28 mouse cellular contexts compared by ENCODE assay signal in the genomic region with DNA sequence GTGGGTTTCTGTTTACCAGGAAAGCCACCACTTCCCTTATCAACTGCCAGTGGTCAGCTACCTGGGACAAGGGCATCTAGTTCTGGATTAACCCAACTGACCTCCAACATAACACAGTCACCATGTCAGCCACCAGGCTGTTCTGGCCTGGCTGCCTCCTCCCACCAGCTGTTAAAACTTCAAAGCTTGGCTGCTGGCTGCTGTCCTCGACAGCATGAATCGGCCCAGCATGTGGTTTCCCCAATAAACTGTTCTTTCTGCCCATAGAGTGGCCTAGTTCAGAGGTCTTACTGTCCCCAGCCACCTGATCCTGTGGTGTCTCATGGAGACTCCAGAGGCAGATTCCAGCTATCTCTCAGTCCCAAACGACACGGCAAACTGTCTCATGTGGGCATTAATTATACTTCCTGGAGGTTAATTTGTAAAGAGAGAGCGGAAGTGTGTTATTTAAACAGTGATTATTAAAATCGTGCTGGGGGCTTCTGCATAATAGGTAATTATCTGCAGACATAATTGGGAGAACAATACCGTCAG.
DNase-seq lines count a peak whose midpoint lies in the region; ATAC-seq lines count a peak whose summit lies in the region.
"Had no signal": no experiment of that assay in that cellular context is flagged by ENCODE, and none has a peak within 500 bp of the region (broad histone marks: within the 10 kb centered on the region; RNA-seq: fewer than 3 reads in every experiment).

No protein-coding gene starts in this region.

- H3K27me3 ChIP-seq in hindbrain, embryonic 10.5 days (ENCODE audit: insufficient read depth, poor library complexity, severe bottlenecking): peaks cover 10% of the 10 kb centered on the region; the same call in 1 of the 2 replicates
- H3K27me3 ChIP-seq in hindbrain, embryonic 14.5 days (ENCODE audit: control insufficient read depth, insufficient read depth, low read length): no peaks in the 10 kb centered on the region
- H3K27me3 ChIP-seq in midbrain, embryonic 14.5 days (ENCODE audit: control insufficient read depth, insufficient read depth, low read length): no peaks in the 10 kb centered on the region
- H3K27me3 ChIP-seq in midbrain, embryonic 15.5 days (replicated peaks): no peaks in the 10 kb centered on the region
- H3K27me3 ChIP-seq: heart, embryonic 15.5 days had no signal

- no peaks in the 10 kb centered on the region for H3K9me3 ChIP-seq in hindbrain, embryonic 10.5 days
- no peaks in the 10 kb centered on the region for H3K9me3 ChIP-seq in hindbrain, embryonic 14.5 days (ENCODE audit: control insufficient read depth, low read length)
- H3K9me3 ChIP-seq in midbrain, embryonic 14.5 days (ENCODE audit: control insufficient read depth, low read length): no peaks in the 10 kb centered on the region
- no peaks in the 10 kb centered on the region for H3K9me3 ChIP-seq in midbrain, embryonic 15.5 days
- H3K9me3 ChIP-seq: forebrain, embryonic 13.5 days; heart, embryonic 15.5 days; kidney, embryonic 15.5 days had no signal

- WGBS in hindbrain, embryonic 10.5 days: 45% methylated on average over 7 of the region's 7 CpGs
- 18% methylated on average over 7 of the region's 7 CpGs for WGBS in hindbrain, embryonic 14.5 days
- WGBS in midbrain, embryonic 14.5 days: 15% methylated on average over 7 of the region's 7 CpGs
- WGBS in midbrain, embryonic 15.5 days: 15% methylated on average over 7 of the region's 7 CpGs

- H3K27ac ChIP-seq in hindbrain, embryonic 10.5 days: 0 out of 2 replicates have a peak overlapping the region, but pooled peaks have one; percentile 29
- H3K27ac ChIP-seq in hindbrain, embryonic 14.5 days: no peak overlapping the region
- no peak overlapping the region for H3K27ac ChIP-seq in midbrain, embryonic 14.5 days (replicated peaks; ENCODE audit: low read depth, low read length)
- no peak overlapping the region for H3K27ac ChIP-seq in midbrain, embryonic 15.5 days
- H3K27ac ChIP-seq: forebrain, embryonic 13.5 days; heart, embryonic 15.5 days; kidney, embryonic 15.5 days; liver, embryonic 14.5 days; macrophage had no signal

- H3K36me3 ChIP-seq in hindbrain, embryonic 10.5 days: no peaks in the 10 kb centered on the region
- H3K36me3 ChIP-seq in hindbrain, embryonic 14.5 days (replicated peaks; ENCODE audit: control insufficient read depth, insufficient read depth): no peaks in the 10 kb centered on the region
- H3K36me3 ChIP-seq in midbrain, embryonic 14.5 days (ENCODE audit: control insufficient read depth, insufficient read depth, low read length): no peaks in the 10 kb centered on the region
- H3K36me3 ChIP-seq in midbrain, embryonic 15.5 days (replicated peaks): no peaks in the 10 kb centered on the region
- H3K36me3 ChIP-seq: heart, embryonic 15.5 days; kidney, embryonic 15.5 days had no signal

- H3K9ac ChIP-seq in hindbrain, embryonic 14.5 days: no peak overlapping the region
- 0 out of 2 replicates have a peak overlapping the region, but pooled peaks have one; percentile 12 for H3K9ac ChIP-seq in midbrain, embryonic 14.5 days (replicated peaks; ENCODE audit: low read length)
- no peak overlapping the region for H3K9ac ChIP-seq in midbrain, embryonic 15.5 days
- H3K9ac ChIP-seq: forebrain, embryonic 13.5 days; heart, embryonic 15.5 days; kidney, embryonic 15.5 days; liver, embryonic 14.5 days had no signal

- DNase-seq in hindbrain, embryonic 10.5 days (ENCODE audit: low spot score): no peak
- no peak for DNase-seq in hindbrain, embryonic 14.5 days (ENCODE audit: low spot score)
- peak; percentile 47 for DNase-seq in midbrain, embryonic 14.5 days
- DNase-seq in forelimb bud, embryonic 11.5 days (ENCODE audit: low read depth, low spot score): peak; percentile 40
- no peak for DNase-seq in urinary bladder, postnatal 4 days (ENCODE audit: low spot score in 2 of 2)
- DNase-seq in kidney, postnatal 4 days: no peak
- DNase-seq: adrenal gland, adult 2 months; adrenal gland, postnatal 36 days; B cell, adult 2 months; cerebellum, adult 2 months; cerebellum, postnatal 14 days; gastrocnemius, postnatal 10 days; kidney, adult 18-20 months; kidney, postnatal 36 days; liver; lung, adult 2 months; lung, postnatal 10 days; spleen, adult 18-20 months; thymus, postnatal 14 days had no signal

- peaks cover 36% of the 10 kb centered on the region for H3K4me1 ChIP-seq in hindbrain, embryonic 10.5 days (replicated peaks)
- H3K4me1 ChIP-seq in hindbrain, embryonic 14.5 days (replicated peaks; ENCODE audit: control insufficient read depth, insufficient read depth, low read length): peaks cover 29% of the 10 kb centered on the region
- H3K4me1 ChIP-seq in midbrain, embryonic 14.5 days (ENCODE audit: control insufficient read depth, insufficient read depth, low read length): peaks cover 24% of the 10 kb centered on the region
- peaks cover 36% of the 10 kb centered on the region for H3K4me1 ChIP-seq in midbrain, embryonic 15.5 days
- H3K4me1 ChIP-seq: heart, embryonic 15.5 days; kidney, embryonic 15.5 days had no signal

- no peak for ATAC-seq in hindbrain, embryonic 14.5 days (ENCODE audit: low FRiP score)
- ATAC-seq in midbrain, embryonic 14.5 days (ENCODE audit: low FRiP score, low TSS enrichment): no peak
- no peak for ATAC-seq in midbrain, embryonic 15.5 days (replicated peaks)
- ATAC-seq: activated CD4-positive, CD25-positive, alpha-beta regulatory T cell, adult 4 months; forebrain, embryonic 13.5 days; hindbrain, embryonic 16.5 days had no signal

- no peak overlapping the region for H3K4me2 ChIP-seq in hindbrain, embryonic 14.5 days (replicated peaks)
- H3K4me2 ChIP-seq in midbrain, embryonic 14.5 days (ENCODE audit: low read length): no peak overlapping the region
- no peak overlapping the region for H3K4me2 ChIP-seq in midbrain, embryonic 15.5 days
- H3K4me2 ChIP-seq: forebrain, embryonic 13.5 days; heart, embryonic 15.5 days; kidney, embryonic 15.5 days had no signal

- no peak overlapping the region for H3K4me3 ChIP-seq in hindbrain, embryonic 10.5 days
- no peak overlapping the region for H3K4me3 ChIP-seq in hindbrain, embryonic 14.5 days (replicated peaks; ENCODE audit: low read length)
- no peak overlapping the region for H3K4me3 ChIP-seq in midbrain, embryonic 14.5 days (replicated peaks; ENCODE audit: low read depth, low read length)
- H3K4me3 ChIP-seq in midbrain, embryonic 15.5 days: no peak overlapping the region
- H3K4me3 ChIP-seq: erythroblast, embryonic 14.5 days; forebrain, embryonic 13.5 days; heart, embryonic 15.5 days; kidney, embryonic 15.5 days had no signal

Comparison
In these comparisons a context has a peak if more than half of its experiments do, and no peak if none do; other contexts are left out.
1. DNase-seq: peak in midbrain, embryonic 14.5 days (single experiment) and forelimb bud, embryonic 11.5 days (single experiment); none in hindbrain, embryonic 10.5 days (single experiment), hindbrain, embryonic 14.5 days (single experiment), urinary bladder, postnatal 4 days (0 of 2) and kidney, postnatal 4 days (0 of 2).